Mouse (Mus musculus): ENCODE measurements at regions not wholly inside any gene's neighbourhood (a gene's known extent, or its start where the extent isn't known, plus 50 kb on each side); places are given as distances from the start of the nearest gene placed in this dataset.
"Not testable (repeated sequence)": the region's sequence is repeated elsewhere in the genome, so short reads cannot be mapped to it uniquely, and the experiment has no call there.

DNA sequence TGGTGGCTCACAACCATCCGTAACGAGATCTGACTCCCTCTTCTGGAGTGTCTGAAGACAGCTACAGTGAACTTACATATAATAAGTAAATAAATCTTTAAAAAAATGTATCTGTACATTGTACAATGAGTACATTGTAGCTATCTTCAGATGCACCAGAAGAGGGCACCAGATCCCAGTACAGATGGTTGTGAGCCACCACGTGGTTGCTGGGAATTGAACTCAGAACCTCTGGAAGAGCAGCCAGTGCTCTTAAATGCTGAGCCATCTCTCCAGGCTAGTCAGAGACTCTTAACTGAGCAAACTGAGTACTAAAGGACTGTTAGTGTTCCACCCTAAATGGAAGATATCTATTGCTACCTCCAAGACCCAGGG, 85.1 kb upstream of the Tbl1x start:
- not testable (repeated sequence) for ATAC-seq (ENCODE audit: insufficient read depth, low FRiP score, low TSS enrichment); H3K4me1 ChIP-seq (ENCODE audit: control insufficient read depth, insufficient read depth, low read length)

DNA sequence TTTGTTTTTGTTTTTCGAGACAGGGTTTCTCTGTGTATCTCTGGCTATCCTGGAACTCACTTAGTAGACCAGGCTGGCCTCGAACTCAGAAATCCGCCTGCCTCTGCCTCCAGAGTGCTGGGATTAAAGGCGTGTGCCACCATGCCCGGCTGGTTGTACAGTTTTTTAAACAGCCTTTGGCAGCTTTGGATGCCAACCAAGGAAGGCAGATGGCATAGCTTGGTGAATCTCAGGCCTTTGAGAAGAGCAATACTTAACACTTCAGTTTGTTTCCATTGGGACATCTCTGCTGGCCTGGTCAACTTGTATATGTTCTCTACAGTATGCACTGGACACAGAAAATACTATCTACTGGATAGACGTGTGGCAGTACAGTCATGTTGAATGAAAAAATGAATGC, 84.0 kb upstream of the Tbl1x start:
- not testable (repeated sequence) for H3K4me3 ChIP-seq (ENCODE audit: low read depth, low read length); ATAC-seq (ENCODE audit: insufficient read depth, low FRiP score, low TSS enrichment); H3K27ac ChIP-seq (ENCODE audit: low read depth, low read length); H3K4me1 ChIP-seq (ENCODE audit: control insufficient read depth, insufficient read depth, low read length); DNase-seq (ENCODE audit: low spot score); H3K9me3 ChIP-seq (ENCODE audit: control insufficient read depth, low read length); H3K9ac ChIP-seq (ENCODE audit: low read length); H3K36me3 ChIP-seq (ENCODE audit: control insufficient read depth, insufficient read depth, low read length); H3K4me2 ChIP-seq (ENCODE audit: low read depth); H3K27me3 ChIP-seq (ENCODE audit: control insufficient read depth, insufficient read depth, low read length)
- WGBS: 83% methylated on average over 6 of the region's 6 CpGs

More for the DNA sequence above, 85.1 kb upstream of the Tbl1x start:
- not testable (repeated sequence) for H3K36me3 ChIP-seq (ENCODE audit: control insufficient read depth, insufficient read depth, low read length); H3K27ac ChIP-seq (ENCODE audit: low read depth, low read length); DNase-seq (ENCODE audit: low spot score); H3K27me3 ChIP-seq (ENCODE audit: control insufficient read depth, insufficient read depth, low read length); H3K4me3 ChIP-seq (ENCODE audit: low read depth, low read length); H3K9ac ChIP-seq (ENCODE audit: low read length); H3K4me2 ChIP-seq (ENCODE audit: low read depth); H3K9me3 ChIP-seq (ENCODE audit: control insufficient read depth, low read length)
- 73% methylated on average over 3 of the region's 3 CpGs for WGBS

- H3K9ac ChIP-seq (ENCODE audit: low read length): no peak overlapping the region
- 85% methylated on average over 2 of the region's 2 CpGs for WGBS
- no peak overlapping the region for H3K4me3 ChIP-seq (ENCODE audit: low read depth, low read length)
- no peaks in the 10 kb centered on the region for H3K4me1 ChIP-seq (ENCODE audit: control insufficient read depth, insufficient read depth, low read length)
- no peaks in the 10 kb centered on the region for H3K36me3 ChIP-seq (ENCODE audit: control insufficient read depth, insufficient read depth, low read length)
- DNase-seq (ENCODE audit: low spot score) (no peak), ATAC-seq (ENCODE audit: insufficient read depth, low FRiP score, low TSS enrichment) (no peak)
- no peak overlapping the region for H3K27ac ChIP-seq (ENCODE audit: low read depth, low read length)
- H3K27me3 ChIP-seq (ENCODE audit: control insufficient read depth, insufficient read depth, low read length): no peaks in the 10 kb centered on the region
- no peak overlapping the region for H3K4me2 ChIP-seq (ENCODE audit: low read depth)
- no peaks in the 10 kb centered on the region for H3K9me3 ChIP-seq (ENCODE audit: control insufficient read depth, low read length)
These were observed 78.7 kb upstream of the Tbl1x start for GRCm38 (mm10) chrX:77432001-77432565.

DNA sequence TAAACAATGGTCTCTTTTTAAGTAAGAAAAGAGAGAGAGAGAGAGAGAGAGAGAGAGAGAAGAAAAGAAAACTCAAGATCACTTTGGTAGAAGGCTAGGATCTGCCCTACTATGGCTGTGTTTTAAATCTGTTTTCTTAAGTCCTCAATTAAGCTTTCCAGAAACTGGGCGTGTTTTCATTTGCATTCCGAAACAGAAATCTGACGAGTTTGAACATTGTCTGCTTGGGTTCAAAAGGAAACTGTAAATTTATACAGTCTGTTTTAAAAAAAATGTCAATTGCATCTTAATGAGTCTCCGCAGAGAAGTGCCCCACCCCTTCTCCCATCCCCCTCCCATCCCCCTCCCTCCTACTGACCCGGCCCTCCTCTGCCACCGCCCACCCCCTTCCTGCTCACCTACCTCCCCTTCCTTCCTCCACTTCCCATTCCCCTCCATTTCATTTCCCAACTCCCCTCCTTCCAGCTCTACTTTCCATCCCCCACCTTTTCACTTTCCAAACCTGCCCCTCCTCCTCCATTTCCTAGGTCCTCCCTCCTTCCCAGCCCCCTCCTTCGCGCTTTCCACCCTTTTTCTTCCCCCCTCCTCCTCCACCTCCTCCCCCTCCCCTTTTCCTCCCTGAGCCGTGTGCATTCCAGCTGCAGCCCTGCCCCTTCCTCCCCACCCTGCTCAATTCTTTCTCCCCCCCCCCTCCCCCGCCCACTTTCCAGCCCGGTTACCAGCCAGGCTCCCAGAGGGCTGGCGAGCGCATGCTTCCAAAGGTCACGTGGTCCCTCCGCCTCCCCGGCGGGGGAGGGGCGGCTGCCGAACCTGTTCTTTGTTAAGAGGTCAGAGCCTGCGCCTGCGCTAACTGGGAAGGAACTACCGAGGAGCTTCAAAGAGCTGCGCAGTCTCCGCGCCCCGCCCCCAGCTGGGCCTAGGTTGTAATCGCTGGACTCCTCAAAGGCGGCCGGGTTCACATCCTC, 77.7 kb upstream of the Tbl1x start:
- 17% methylated on average over 18 of the region's 29 CpGs for WGBS
- Histone ChIP-seq H3K4me3 (ENCODE audit: low read depth, low read length) (no peak overlapping the region), H3K9me3 (ENCODE audit: control insufficient read depth, low read length) (no peaks in the 10 kb centered on the region), H3K4me1 (ENCODE audit: control insufficient read depth, insufficient read depth, low read length) (no peaks in the 10 kb centered on the region), H3K4me2 (ENCODE audit: low read depth) (no peak overlapping the region), H3K27me3 (ENCODE audit: control insufficient read depth, insufficient read depth, low read length) (no peaks in the 10 kb centered on the region), H3K9ac (ENCODE audit: low read length) (no peak overlapping the region), H3K27ac (ENCODE audit: low read depth, low read length) (no peak overlapping the region), H3K36me3 (ENCODE audit: control insufficient read depth, insufficient read depth, low read length) (no peaks in the 10 kb centered on the region)
- ATAC-seq (ENCODE audit: insufficient read depth, low FRiP score, low TSS enrichment) (peak; percentile 96), DNase-seq (ENCODE audit: low spot score) (peak; percentile 96)

DNA sequence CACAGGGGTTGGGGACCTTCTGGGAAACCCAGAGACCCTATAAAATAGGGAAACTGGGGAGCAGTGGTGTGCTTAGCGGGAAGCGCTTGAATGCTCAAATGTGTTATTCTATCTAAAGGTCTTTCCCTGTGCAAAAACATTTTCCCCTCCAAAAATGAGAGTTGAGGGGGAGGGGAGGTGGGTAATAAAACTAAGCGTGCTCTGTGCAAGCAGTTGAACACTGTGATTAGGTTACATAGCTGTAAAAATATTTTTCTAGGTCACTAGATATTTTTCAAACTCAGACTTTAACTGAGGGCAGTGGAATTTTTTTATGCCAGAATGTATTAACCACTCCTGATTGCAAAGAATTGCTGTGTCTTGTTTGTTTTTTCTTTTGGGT, 77.0 kb upstream of the Tbl1x start:
- no peak overlapping the region for H3K27ac ChIP-seq (ENCODE audit: low read depth, low read length)

DNA sequence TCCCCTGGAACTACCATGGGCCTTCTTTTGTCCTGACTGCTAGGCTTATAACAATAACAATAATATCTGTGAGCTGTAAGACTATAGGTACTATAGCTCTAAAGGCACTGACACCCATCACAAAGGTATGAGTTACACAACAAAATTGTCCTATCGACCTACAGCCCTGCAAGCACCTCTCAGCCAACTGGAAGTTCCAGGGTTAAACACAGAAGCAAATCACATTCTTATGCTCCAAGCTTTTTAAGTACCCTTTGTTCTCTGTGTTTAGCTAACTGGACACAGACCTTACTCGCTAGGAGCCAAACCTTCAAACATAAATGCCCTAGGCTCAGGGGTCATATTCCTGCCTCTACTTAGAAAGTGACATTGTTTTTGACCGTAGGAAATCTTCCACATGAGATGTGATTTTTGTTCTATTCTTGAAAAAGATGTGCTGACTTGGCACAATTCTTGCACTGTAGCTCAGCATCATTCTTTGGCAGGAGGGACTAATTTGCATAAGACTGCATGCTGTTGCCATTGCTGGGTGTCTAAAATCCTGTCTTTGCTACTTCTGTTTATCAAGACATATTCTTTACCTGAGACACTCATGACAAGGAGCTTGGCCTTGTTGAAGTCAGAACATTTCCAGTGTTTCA, 66.8 kb upstream of the Tbl1x start:
- no peak overlapping the region for H3K4me2 ChIP-seq (ENCODE audit: low read depth)
- no peak overlapping the region for H3K9ac ChIP-seq (ENCODE audit: low read length)
- H3K27ac ChIP-seq (ENCODE audit: low read depth, low read length): no peak overlapping the region
- H3K36me3 ChIP-seq (ENCODE audit: control insufficient read depth, insufficient read depth, low read length): no peaks in the 10 kb centered on the region
- H3K4me3 ChIP-seq (ENCODE audit: low read depth, low read length): no peak overlapping the region
- H3K9me3 ChIP-seq (ENCODE audit: control insufficient read depth, low read length): no peaks in the 10 kb centered on the region
- no peaks in the 10 kb centered on the region for H3K27me3 ChIP-seq (ENCODE audit: control insufficient read depth, insufficient read depth, low read length)
- H3K4me1 ChIP-seq (ENCODE audit: control insufficient read depth, insufficient read depth, low read length): no peaks in the 10 kb centered on the region
- ATAC-seq (ENCODE audit: insufficient read depth, low FRiP score, low TSS enrichment): no peak
- no peak for DNase-seq (ENCODE audit: low spot score)
- WGBS: 50% methylated on average over 3 of the region's 3 CpGs

More for the DNA sequence above, 77.0 kb upstream of the Tbl1x start:
- DNase-seq (ENCODE audit: low spot score) (no peak), ATAC-seq (ENCODE audit: insufficient read depth, low FRiP score, low TSS enrichment) (peak; percentile 45)
- Histone ChIP-seq H3K4me2 (ENCODE audit: low read depth) (no peak overlapping the region), H3K36me3 (ENCODE audit: control insufficient read depth, insufficient read depth, low read length) (no peaks in the 10 kb centered on the region), H3K9ac (ENCODE audit: low read length) (no peak overlapping the region), H3K27me3 (ENCODE audit: control insufficient read depth, insufficient read depth, low read length) (no peaks in the 10 kb centered on the region), H3K4me1 (ENCODE audit: control insufficient read depth, insufficient read depth, low read length) (no peaks in the 10 kb centered on the region), H3K4me3 (ENCODE audit: low read depth, low read length) (no peak overlapping the region), H3K9me3 (ENCODE audit: control insufficient read depth, low read length) (no peaks in the 10 kb centered on the region)
- 21% methylated on average over 3 of the region's 3 CpGs for WGBS

GRCm38 (mm10) chrX:77446755-77447154, 64.1 kb upstream of the Tbl1x start:
- Histone ChIP-seq H3K27me3 (ENCODE audit: control insufficient read depth, insufficient read depth, low read length) (no peaks in the 10 kb centered on the region), H3K4me3 (ENCODE audit: low read depth, low read length) (no peak overlapping the region), H3K9me3 (ENCODE audit: control insufficient read depth, low read length) (no peaks in the 10 kb centered on the region), H3K4me2 (ENCODE audit: low read depth) (no peak overlapping the region), H3K4me1 (ENCODE audit: control insufficient read depth, insufficient read depth, low read length) (no peaks in the 10 kb centered on the region), H3K27ac (ENCODE audit: low read depth, low read length) (no peak overlapping the region), H3K36me3 (ENCODE audit: control insufficient read depth, insufficient read depth, low read length) (no peaks in the 10 kb centered on the region), H3K9ac (ENCODE audit: low read length) (no peak overlapping the region)
- ATAC-seq (ENCODE audit: insufficient read depth, low FRiP score, low TSS enrichment) (no peak), DNase-seq (ENCODE audit: low spot score) (no peak)
- 87% methylated on average over 3 of the region's 3 CpGs for WGBS

DNA sequence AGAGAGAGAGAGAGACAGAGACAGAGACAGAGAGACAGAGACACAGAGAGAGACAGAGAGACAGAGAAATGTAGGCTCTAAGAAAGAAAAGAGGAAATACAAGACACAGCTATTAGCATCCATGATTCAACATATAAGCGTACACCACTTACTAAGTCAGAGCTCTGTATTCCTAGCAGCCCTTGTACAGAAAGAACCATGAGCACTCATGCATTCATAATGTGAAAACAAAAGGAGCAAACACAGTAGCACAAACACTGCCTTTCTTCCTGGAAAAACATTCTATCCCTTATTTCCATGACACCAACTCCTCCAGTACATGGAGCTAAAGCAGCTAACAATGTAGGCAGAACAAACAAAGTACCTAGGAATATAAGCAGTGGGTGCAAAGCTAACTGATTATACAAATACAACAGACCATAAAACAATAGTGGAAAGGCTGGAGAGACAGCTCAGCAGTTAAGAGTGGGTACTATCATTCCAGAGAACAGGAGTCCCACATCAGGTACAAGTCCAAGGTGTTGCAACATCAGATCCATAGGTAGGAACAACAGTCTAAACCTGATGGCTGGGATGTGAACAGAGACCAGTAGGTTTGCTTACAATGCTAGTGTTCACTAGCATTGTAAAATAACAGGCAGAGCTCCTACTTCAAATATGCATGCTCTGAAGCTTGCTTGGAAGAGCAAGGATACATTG, 58.7 kb upstream of the Tbl1x start:
- no peaks in the 10 kb centered on the region for H3K4me1 ChIP-seq (ENCODE audit: control insufficient read depth, insufficient read depth, low read length)
- peak; percentile 58; the same call in 1 of the 2 replicates for ATAC-seq (ENCODE audit: insufficient read depth, low FRiP score, low TSS enrichment)

More for the DNA sequence above, 58.7 kb upstream of the Tbl1x start:
- H3K36me3 ChIP-seq (ENCODE audit: control insufficient read depth, insufficient read depth, low read length): no peaks in the 10 kb centered on the region
- WGBS: 88% methylated on average over 1 of the region's 1 CpGs
- H3K9me3 ChIP-seq (ENCODE audit: control insufficient read depth, low read length): no peaks in the 10 kb centered on the region
- no peak overlapping the region for H3K4me2 ChIP-seq (ENCODE audit: low read depth)
- H3K27ac ChIP-seq (ENCODE audit: low read depth, low read length): no peak overlapping the region
- H3K27me3 ChIP-seq (ENCODE audit: control insufficient read depth, insufficient read depth, low read length): no peaks in the 10 kb centered on the region
- H3K9ac ChIP-seq (ENCODE audit: low read length): no peak overlapping the region
- DNase-seq (ENCODE audit: low spot score): no peak
- no peak overlapping the region for H3K4me3 ChIP-seq (ENCODE audit: low read depth, low read length)
